Mouse (Mus musculus): ENCODE results near the gene Krt6b. TPM values are rescaled to one million over a fixed set of nuclear protein-coding genes. Genes with fewer than 3 reads are reported as not detected.
"Not testable (repeated sequence)": the region's sequence is repeated elsewhere in the genome, so short reads cannot be mapped to it uniquely, and the experiment has no call there.

Krt6b gene
- polyA plus RNA-seq (2017; shearing (Covaris generic)): not detected

GRCm38 (mm10) chr15:101680187-101680586, at the start of gene Krt6b:
Krt6b (minus strand) TSS chr15:101680287.
- no peak for ATAC-seq

GRCm38 (mm10) chr15:101724686-101725085, 44.6 kb upstream of the Krt6b start:
- no peak for ATAC-seq

- ATAC-seq: no peak
Observed at GRCm38 (mm10) chr15:101715831-101716230, 35.7 kb upstream of the Krt6b start.

- ATAC-seq: no peak
Observed at GRCm38 (mm10) chr15:101714356-101714755, 34.3 kb upstream of the Krt6b start.

GRCm38 (mm10) chr15:101713731-101714130, 33.6 kb upstream of the Krt6b start:
- ATAC-seq: no peak

- no peak for ATAC-seq
Observed at GRCm38 (mm10) chr15:101712720-101713119, 32.6 kb upstream of the Krt6b start, which contains the start of gene Krt5. Krt5 (minus strand) TSS chr15:101712898.

GRCm38 (mm10) chr15:101708683-101709082, 28.6 kb upstream of the Krt6b start:
- ATAC-seq: no peak

GRCm38 (mm10) chr15:101707454-101707853, 27.4 kb upstream of the Krt6b start:
- ATAC-seq: no peak

GRCm38 (mm10) chr15:101704066-101704465, 24.0 kb upstream of the Krt6b start:
- ATAC-seq: no peak

GRCm38 (mm10) chr15:101702380-101702779, 22.3 kb upstream of the Krt6b start:
- no peak for ATAC-seq

- no peak for ATAC-seq
Observed at GRCm38 (mm10) chr15:101699866-101700265, 19.8 kb upstream of the Krt6b start.

GRCm38 (mm10) chr15:101699192-101699591, 19.1 kb upstream of the Krt6b start:
- no peak for ATAC-seq

GRCm38 (mm10) chr15:101697326-101698188, 17.5 kb upstream of the Krt6b start:
- ATAC-seq: no peak

- no peak for ATAC-seq
Observed at GRCm38 (mm10) chr15:101694207-101694606, 14.1 kb upstream of the Krt6b start, which contains the start of gene Krt6a. Krt6a (minus strand) TSS chr15:101694307.

- not testable (repeated sequence) for ATAC-seq
Observed at GRCm38 (mm10) chr15:101690460-101690859, 10.4 kb upstream of the Krt6b start.

- no peak for ATAC-seq
Observed at GRCm38 (mm10) chr15:101688161-101688560, 8.1 kb upstream of the Krt6b start.

- ATAC-seq: no peak
Observed at GRCm38 (mm10) chr15:101675978-101676377, 4.1 kb downstream of the Krt6b start.

- ATAC-seq: no peak
Observed at GRCm38 (mm10) chr15:101652736-101653265, 27.3 kb downstream of the Krt6b start.

GRCm38 (mm10) chr15:101647280-101647679, 32.8 kb downstream of the Krt6b start, which contains the start of gene Gm5478:
Gm5478 (minus strand) TSS chr15:101647380.
- ATAC-seq: no peak

- ATAC-seq: no peak
Observed at GRCm38 (mm10) chr15:101627884-101628283, 52.2 kb downstream of the Krt6b start, which contains the start of gene Gm5414. Gm5414 (minus strand) TSS chr15:101628188.

All from CD4-positive, CD25-positive, alpha-beta regulatory T cell, adult 4 months (primary cell).